Mouse (Mus musculus) myocyte (in vitro differentiated cells): ENCODE results near the gene Rnpepl1.

Experiments used
- POLR2A ChIP-seq: IDR thresholded peaks from one replicate; pipeline ENCODE4 v1.6.1; 2011; ENCODE audit warnings: low read depth, mild to moderate bottlenecking, control low read depth, moderate library complexity; ENCODE audit not compliant: insufficient read length
- POLR2AphosphoS2 ChIP-seq: IDR thresholded peaks from one replicate; pipeline ENCODE4 v1.6.1; 2011; ENCODE audit warnings: low read depth, control low read depth; ENCODE audit not compliant: insufficient read length
- TCF12 ChIP-seq: IDR thresholded peaks from one replicate; pipeline ENCODE4 v1.6.1; 2011; ENCODE audit warnings: mild to moderate bottlenecking, control low read depth; ENCODE audit not compliant: poor library complexity, insufficient read depth, severe bottlenecking
- USF1 ChIP-seq: IDR thresholded peaks from one replicate; pipeline ENCODE4 v1.6.1; 2011; ENCODE audit warnings: low read depth, mild to moderate bottlenecking, control low read depth, moderate library complexity

DNA sequence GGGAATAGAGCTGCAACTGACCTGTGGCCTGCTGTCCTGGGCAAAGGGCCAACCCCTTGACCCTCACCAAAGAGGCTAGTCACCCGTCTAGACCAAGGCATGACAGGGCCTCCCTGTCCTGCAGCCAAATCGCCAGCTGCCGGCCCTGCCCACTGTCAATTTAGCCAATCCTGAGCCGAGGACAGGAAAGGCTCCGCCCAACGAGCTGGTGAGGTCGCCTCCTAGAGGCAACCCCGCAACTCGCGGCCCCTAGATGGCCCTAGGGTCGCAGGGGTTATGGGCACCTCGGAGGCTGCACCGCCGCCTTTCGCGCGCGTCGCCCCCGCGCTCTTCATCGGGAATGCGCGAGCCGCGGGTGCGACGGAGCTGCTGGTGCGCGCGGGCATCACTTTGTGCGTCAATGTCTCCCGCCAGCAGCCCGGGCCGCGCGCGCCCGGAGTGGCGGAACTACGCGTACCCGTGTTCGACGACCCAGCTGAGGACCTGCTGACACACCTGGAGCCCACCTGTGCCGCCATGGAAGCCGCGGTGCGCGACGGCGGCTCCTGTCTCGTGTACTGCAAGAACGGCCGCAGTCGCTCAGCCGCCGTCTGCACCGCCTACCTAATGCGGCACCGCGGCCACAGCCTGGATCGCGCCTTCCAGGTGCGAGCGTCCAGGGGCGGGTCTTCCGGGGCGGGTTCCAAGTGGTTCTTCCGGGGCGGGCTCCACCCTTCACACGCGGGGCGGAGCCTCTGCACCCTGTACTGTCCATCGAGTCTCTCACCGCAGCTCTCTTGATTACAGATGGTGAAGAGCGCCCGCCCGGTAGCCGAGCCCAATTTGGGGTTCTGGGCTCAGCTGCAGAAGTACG is 3.6 kb upstream of the Rnpepl1 start, which contains the start of gene Dusp28:
- TF ChIP-seq USF1, result no peak
- TF ChIP-seq TCF12, result no peak
- peak; percentile 73 for TF ChIP-seq POLR2AphosphoS2
- peak; percentile 60 for TF ChIP-seq POLR2A
